Mouse (Mus musculus) layer of hippocampus, adult 18-20 months (tissue): Measurements from ENCODE around the gene Prkce. TPM values are rescaled to one million over a fixed set of nuclear protein-coding genes. Genes with fewer than 3 reads are reported as not detected.

Source experiments
- DNase-seq, 2 experiments: peaks; one replicate each; pipeline ENCODE4 v3.0.0; 2022; ENCODE audit warnings: low spot score in 2 of 2
- total RNA-seq, 2 experiments: library from RNA; stranded (reverse); gene quantifications; 2 replicates each; pipeline ENCODE4 v1.2.3; 2021

Gene Prkce
- total RNA-seq, 2 experiments from 2014 or later, result 388 to 410 TPM

DNA sequence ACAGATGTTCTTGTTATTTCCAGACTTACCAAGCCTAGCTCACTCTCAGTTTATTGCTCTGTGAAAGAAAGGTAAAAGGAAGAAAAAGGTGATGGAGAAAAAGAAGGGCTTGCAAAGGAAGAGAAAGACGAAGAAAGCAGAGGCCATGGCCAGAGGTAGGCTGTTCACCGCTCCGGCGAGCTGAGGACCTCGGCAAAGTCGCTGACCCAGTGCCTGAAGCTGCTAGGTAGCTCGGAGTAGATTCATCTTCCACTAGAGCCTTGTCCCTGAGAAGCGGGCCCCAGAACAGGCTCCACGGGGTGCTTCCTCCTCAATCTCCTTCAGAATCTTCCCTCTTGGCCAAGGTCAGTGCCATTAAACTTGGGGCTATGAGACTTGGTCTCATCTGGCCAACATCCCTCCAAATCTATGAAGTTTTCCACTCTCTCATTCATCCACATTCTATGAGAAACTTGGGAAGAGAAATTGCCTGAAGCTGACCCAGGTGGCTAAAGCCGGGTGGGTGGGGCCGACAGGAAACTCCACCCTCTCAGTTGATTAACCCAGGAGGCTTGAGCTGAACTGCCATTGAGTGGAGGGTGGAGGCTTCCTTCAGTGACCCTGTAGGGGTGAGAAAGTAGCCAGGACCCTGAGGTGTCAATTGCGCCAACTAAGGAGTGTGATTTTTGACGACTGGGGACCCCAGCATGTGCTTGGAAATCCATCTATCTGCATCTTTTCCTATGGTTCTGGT lies 502.2 kb downstream of the Prkce start:
- no peak for DNase-seq

DNA sequence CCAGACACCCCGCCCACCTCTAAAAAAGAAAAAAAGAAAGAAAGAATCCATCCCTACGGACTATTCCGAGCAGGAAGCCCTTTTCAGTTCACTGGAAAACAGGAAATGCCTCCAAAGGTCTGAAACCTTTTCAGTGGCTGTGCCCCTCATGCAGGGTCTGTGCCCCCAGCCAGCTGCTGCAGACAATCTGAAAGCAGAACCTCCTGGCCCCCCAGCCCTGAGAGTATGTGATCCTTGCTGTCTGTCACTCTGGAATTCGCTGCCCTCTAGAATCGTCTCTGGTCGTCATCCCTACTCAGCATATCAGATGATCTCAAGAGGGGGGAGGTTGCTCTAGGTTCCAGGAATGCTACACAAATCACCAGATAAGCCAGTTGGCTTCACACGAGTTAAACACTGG lies 503.1 kb downstream of the Prkce start:
- DNase-seq, result no peak

DNA sequence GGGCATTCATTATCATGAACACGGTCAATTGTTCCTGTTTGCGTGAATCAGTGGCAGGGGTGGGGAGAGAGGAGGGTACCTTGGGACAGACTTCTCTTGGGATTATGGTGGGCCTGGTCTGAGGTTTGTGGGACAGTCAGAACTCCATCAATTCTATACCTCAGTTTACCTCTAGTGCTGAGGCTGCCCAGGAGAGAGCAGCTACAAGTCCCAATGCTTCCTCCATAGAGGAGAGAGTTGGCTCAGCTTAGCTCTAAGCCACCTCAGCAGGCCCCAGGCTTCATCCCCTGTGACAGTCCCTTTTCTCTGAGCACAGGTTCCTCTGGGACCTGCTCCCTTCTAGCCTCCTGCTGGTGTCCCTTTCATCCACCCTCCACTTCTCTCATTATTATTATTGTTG lies 507.4 kb downstream of the Prkce start:
- no peak for DNase-seq

DNA sequence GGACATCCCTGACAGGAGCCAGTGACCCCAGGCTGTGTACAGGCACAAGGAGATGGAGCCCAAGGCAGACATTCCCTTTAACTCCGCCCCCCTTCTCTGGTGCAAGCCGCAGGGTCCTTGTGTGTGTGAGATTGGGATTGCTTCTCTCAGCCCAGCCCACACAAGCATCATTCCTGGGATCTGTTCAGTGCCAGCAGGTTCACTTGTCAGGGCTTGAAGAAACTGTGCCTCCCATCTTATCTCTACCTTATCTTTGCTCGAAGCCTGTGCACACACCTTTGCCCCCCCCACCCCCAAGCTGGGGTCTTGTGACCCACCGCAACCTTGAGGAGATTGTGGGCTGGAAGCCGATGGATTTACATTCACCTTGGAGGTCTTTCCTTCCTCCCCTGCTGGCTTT lies 508.8 kb downstream of the Prkce start:
- DNase-seq, result no peak

DNA sequence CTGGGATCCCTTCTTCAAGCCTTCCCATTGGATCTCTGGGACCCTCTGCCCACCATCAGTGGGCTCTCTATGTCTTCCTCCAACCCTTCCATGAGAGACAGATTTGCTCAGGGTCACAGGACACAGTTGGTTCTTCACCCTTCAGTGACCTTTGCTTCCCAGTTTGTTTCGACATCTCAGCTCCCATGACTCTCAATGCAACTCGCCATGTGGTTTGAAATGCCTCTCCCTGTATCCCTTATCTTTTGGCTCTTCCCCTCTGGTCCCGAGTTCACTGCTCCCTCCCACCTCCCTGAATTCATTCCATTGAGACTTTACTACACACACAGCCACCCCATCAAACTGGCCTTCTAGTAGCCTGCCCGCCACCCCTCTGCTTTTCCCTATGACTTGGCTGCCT lies 509.3 kb downstream of the Prkce start:
- DNase-seq, result no peak

DNA sequence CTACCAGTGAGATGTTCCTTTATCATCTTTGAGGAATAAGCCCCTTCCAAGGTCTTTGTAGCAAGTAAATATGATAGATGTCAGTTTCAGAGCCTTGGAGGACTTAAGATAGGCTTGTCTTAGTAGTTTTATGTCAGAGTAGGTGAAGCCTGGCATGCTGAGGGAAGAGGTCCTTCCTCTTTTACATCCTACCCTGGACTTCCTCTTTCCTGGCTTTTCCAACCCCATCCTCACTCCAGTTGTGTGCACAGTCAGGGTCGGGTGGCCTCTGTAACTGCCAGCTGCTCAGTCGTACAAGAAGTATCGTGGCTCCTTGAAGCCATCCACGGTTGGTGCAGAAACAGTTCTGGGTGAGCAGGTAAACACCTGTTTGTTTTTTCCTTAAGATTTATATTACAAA lies 517.7 kb downstream of the Prkce start:
- DNase-seq, result no peak

DNA sequence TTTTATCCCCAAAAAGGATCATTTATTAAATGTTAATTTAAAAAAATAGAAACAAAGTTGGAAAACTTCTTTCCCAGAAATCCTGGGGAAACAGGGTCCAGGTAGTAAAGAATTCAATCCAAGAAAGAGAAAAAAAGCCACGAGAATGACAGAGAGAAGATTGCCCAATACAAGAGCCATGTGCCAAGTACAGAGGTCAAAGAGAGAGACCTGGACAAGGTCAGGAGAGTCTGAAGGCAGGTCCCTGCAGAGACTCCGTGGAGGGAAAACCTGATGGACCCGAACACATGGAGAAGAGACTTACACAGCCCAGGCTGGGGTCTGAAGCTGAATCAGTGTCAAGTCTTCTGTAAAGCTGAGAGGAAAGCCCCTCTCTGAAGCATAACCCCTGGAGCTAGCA lies 519.4 kb downstream of the Prkce start:
- DNase-seq, result no peak

DNA sequence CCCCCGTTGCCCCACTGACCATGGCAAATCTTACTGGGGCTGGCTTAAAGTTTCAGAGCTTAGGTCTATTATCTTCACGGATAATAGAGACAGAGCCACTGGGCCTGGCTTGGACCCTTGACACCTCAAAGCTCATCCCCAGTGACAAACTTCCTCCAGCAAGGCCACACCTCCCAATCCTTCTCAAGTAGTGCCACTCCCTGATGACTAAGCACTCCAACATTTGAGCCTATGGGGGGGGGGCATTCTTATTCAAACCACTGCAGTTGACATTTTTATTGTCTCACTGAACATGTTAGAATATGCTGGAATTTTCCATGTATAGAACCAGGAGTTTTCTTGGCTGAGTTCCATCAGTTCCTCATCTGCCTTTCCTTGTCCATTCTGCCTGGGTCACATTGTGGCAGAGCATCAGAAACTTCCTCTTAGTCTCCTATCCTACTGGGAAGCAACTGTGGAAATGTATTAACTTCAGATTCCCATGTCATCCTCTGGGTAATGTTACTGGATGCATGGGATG lies 523.3 kb downstream of the Prkce start:
- DNase-seq, result no peak

DNA sequence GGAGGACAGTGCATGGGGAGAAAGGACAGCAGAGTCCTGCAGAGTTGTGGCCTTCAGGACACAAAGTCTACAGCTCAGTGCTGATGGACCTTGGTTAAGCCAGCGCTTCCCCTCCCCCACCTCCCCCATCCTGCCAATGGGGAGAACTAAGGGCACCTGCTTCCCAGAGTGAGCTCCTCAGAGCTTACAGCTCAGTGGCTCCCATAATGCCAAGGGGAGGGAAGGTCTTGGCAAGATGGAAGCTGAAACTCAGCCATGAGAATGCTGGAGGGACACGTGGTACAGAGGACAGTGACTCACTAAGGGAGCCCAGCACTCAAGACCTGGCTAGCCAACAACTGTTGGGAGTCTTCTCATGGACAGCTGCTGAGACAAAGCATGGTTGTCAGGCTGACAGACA lies 530.2 kb downstream of the Prkce start:
- DNase-seq, result no peak

DNA sequence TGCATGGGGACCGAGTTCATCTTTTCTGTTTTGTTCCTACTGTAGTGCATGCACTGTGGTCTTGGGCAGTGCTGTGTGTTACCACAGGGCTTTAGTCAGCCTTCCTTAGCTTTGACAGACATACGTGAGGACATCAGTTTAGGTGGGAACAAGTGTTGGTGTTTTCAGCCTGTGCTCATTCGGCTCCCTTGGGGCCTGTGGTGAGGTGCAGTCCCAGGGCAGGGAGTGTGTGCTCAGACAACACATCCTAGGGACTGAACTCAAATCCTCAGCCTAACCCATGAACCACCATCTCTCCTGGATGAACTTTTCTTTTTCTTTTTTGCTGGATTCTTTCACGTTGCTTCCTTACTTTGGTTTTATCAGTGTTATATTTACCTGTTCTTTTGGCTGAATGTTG lies 535.8 kb downstream of the Prkce start:
- DNase-seq, result no peak

DNA sequence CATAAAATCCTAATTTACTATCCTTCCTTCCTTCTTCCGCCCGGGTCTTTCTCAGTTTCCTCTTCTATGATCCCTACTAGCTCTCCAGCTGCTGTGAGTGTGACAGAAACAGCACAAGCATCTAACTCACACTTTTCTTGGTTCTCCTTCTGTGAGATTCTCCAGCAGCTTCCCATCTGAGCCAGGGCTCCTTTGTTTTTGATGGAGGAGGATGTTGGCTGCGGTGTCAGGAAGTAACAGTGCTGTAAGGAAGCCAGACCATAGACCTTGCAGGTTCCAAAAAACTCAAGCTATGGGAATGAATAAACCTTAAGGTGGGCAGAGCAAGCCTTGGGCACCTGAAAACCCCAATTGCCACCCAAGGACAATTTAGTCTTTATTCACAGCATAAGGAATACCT lies 537.7 kb downstream of the Prkce start:
- no peak for DNase-seq

DNA sequence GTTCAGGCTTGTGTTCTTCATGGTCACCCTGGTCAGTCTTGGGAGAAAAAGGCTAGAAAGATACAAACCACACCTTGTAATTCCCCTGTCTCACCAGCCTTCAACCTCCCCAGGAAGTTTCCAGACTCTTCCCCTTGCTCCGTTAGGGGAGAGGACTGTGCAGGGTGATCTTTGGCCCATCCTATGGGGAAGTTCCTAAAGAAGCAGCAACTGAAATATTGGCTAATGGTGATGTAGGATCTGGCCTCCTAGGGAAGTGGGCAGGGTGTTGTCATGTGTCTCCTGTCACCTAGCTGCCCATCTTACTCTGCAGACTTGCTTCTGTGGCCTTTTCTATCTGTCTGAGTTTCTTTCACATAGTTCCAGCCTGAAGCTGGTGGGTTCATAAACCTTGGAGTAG lies 538.9 kb downstream of the Prkce start:
- DNase-seq, result no peak

Other genes starting within 250 kb of the Prkce start
- 10 to 100 TPM; 15.0 to 15.7 TPM for gene Srbd1, start 22.6 kb upstream of the Prkce start, total RNA-seq